Mouse (Mus musculus): ENCODE data around the gene Gm28053.

GRCm38 (mm10) chr6:48739780-48740055 is 21.3 kb downstream of the Gm28053 start:
- TF ChIP-seq CTCF (IDR thresholded peaks at IDR 0.05; ENCODE audit: extremely low read depth, insufficient read length, insufficient replicate concordance, low read depth, low read length) (no peak), POLR2A (IDR thresholded peaks at IDR 0.05; ENCODE audit: low read depth, low read length) (no peak)
